Mouse (Mus musculus) olfactory bulb, adult 2 months (tissue): ENCODE data around the gene Trim12a.

Source experiments
- CTCF ChIP-seq: fragments of 200-500 bp; IDR thresholded peaks from 2 replicates; pipeline ENCODE4 v1.5.1; 2012; ENCODE audit warnings: low read depth, mild to moderate bottlenecking, low read length, moderate library complexity; ENCODE audit not compliant: insufficient read depth
- POLR2A ChIP-seq: fragments of 200-500 bp; IDR thresholded peaks from 2 replicates; pipeline ENCODE4 v1.6.1; 2012; ENCODE audit warnings: mild to moderate bottlenecking, low read depth, low read length, moderate library complexity; ENCODE audit not compliant: insufficient read depth

GRCm38 (mm10) chr7:104322028-104322427, 6.8 kb upstream of the Trim12a start:
- TF ChIP-seq POLR2A = no peak
- no peak for TF ChIP-seq CTCF
